ENCODE assay signal across 20 mouse cellular contexts in genomic region chr14:67170248-67170647, GRCm38 (mm10).
DNase-seq lines count a peak whose midpoint lies in the region; ATAC-seq and TF ChIP-seq lines count a peak whose summit lies in the region.
"Had no signal": no experiment of that assay in that cellular context is flagged by ENCODE, and none has a peak within 500 bp of the region (broad histone marks: within the 10 kb centered on the region; RNA-seq: fewer than 3 reads in every experiment).

No protein-coding gene starts in this region.

- H3K27me3 ChIP-seq in lung, embryonic 14.5 days (ENCODE audit: insufficient read depth, low read length), result no peaks in the 10 kb centered on the region
- no peaks in the 10 kb centered on the region for H3K27me3 ChIP-seq in limb, embryonic 14.5 days (ENCODE audit: control insufficient read depth, insufficient read depth, low read length)
- H3K27me3 ChIP-seq: embryonic facial prominence, embryonic 13.5 days; hindbrain, embryonic 12.5 days; liver, embryonic 13.5 days; midbrain, embryonic 13.5 days; neural tube, embryonic 13.5 days had no signal

- no peak for TF ChIP-seq CTCF in lung, embryonic 14.5 days (IDR thresholded peaks at IDR 0.05; ENCODE audit: low read depth)
- no peak for TF ChIP-seq CTCF in lung, adult 2 months (IDR thresholded peaks at IDR 0.05; ENCODE audit: insufficient read depth, low read length)

- no peak for TF ChIP-seq POLR2A in lung, adult 2 months (IDR thresholded peaks at IDR 0.05; ENCODE audit: borderline replicate concordance, extremely low read depth, low read depth, low read length)
- TF ChIP-seq POLR2A in limb, embryonic 14.5 days (IDR thresholded peaks at IDR 0.05; ENCODE audit: borderline replicate concordance, extremely low read depth, insufficient read depth, insufficient read length), result no peak

- H3K9ac ChIP-seq in lung, embryonic 14.5 days, result no peak overlapping the region
- H3K9ac ChIP-seq in limb, embryonic 14.5 days (ENCODE audit: low read depth, low read length, severe bottlenecking), result no peak overlapping the region
- H3K9ac ChIP-seq: embryonic facial prominence, embryonic 13.5 days; hindbrain, embryonic 12.5 days; liver, embryonic 13.5 days; midbrain, embryonic 13.5 days; neural tube, embryonic 13.5 days had no signal

- H3K4me1 ChIP-seq in lung, embryonic 14.5 days (ENCODE audit: insufficient read depth), result peaks cover 8% of the 10 kb centered on the region
- no peaks in the 10 kb centered on the region; the same call in 1 of the 2 replicates for H3K4me1 ChIP-seq in lung, adult 2 months (ENCODE audit: control insufficient read depth, insufficient read depth, low read length)
- peaks cover 18% of the 10 kb centered on the region for H3K4me1 ChIP-seq in limb, embryonic 14.5 days (ENCODE audit: control insufficient read depth, insufficient read depth, low read length)
- H3K4me1 ChIP-seq: hindbrain, embryonic 12.5 days; liver, embryonic 13.5 days; midbrain, embryonic 13.5 days; neural tube, embryonic 13.5 days had no signal

- ATAC-seq in lung, embryonic 14.5 days (ENCODE audit: insufficient read depth), result peak; percentile 91
- ATAC-seq in limb, embryonic 14.5 days (ENCODE audit: low FRiP score, low read depth), result no peak
- no peak for ATAC-seq in monocyte, adult 5-6 weeks (replicated peaks; ENCODE audit: insufficient number of reproducible peaks, low FRiP score, low TSS enrichment, poor library complexity, severe bottlenecking)
- ATAC-seq: forebrain, embryonic 14.5 days; intestine, embryonic 16.5 days; midbrain, embryonic 13.5 days had no signal

- peak; percentile 47 to 56 for DNase-seq in adrenal gland, adult (ENCODE audit: inconsistent age in 2 of 2, low spot score in 1 of 2)
- no peak for DNase-seq in adrenal gland, postnatal 14 days
- DNase-seq in lung, embryonic 14.5 days, result peak; percentile 91
- no peak for DNase-seq in lung, adult 2 months
- DNase-seq in limb, embryonic 14.5 days (ENCODE audit: low spot score), result peak; percentile 66
- no peak for DNase-seq in thymus, adult 18-20 months
- DNase-seq in heart, postnatal 4 days, result no peak
- DNase-seq: cerebellum, adult 11-12 months; liver, embryonic 13.5 days; retina, postnatal 1 day; spleen, adult 18-20 months had no signal

- no peaks in the 10 kb centered on the region for H3K36me3 ChIP-seq in lung, embryonic 14.5 days (ENCODE audit: insufficient read depth)
- H3K36me3 ChIP-seq in limb, embryonic 14.5 days (ENCODE audit: control insufficient read depth, insufficient read depth, low read length), result no peaks in the 10 kb centered on the region
- H3K36me3 ChIP-seq: embryonic facial prominence, embryonic 13.5 days; hindbrain, embryonic 12.5 days; liver, embryonic 13.5 days; midbrain, embryonic 13.5 days; neural tube, embryonic 13.5 days had no signal

- 3% methylated on average over 3 of the region's 3 CpGs for WGBS in lung, embryonic 14.5 days
- WGBS in lung, adult 2 months, result 24% methylated on average over 3 of the region's 3 CpGs
- WGBS in limb, embryonic 14.5 days, result 0% methylated on average over 3 of the region's 3 CpGs

- no peak overlapping the region for H3K4me3 ChIP-seq in lung, embryonic 14.5 days (ENCODE audit: low read depth, low read length)
- H3K4me3 ChIP-seq in lung, adult 2 months (replicated peaks; ENCODE audit: extremely low read depth, low read depth, low read length), result no peak overlapping the region
- H3K4me3 ChIP-seq in limb, embryonic 14.5 days (replicated peaks; ENCODE audit: low read length), result no peak overlapping the region
- H3K4me3 ChIP-seq: embryonic facial prominence, embryonic 13.5 days; hindbrain, embryonic 12.5 days; liver, embryonic 13.5 days; midbrain, embryonic 13.5 days; neural tube, embryonic 13.5 days had no signal

- peak overlapping the region; percentile 63; the same call in 1 of the 2 replicates for H3K27ac ChIP-seq in lung, embryonic 14.5 days (ENCODE audit: low read depth)
- H3K27ac ChIP-seq in limb, embryonic 14.5 days (replicated peaks; ENCODE audit: low read depth, low read length), result no peak overlapping the region
- H3K27ac ChIP-seq: embryonic facial prominence, embryonic 13.5 days; hindbrain, embryonic 12.5 days; liver, embryonic 13.5 days; midbrain, embryonic 13.5 days; neural tube, embryonic 13.5 days; stomach, postnatal 0 days had no signal

- H3K9me3 ChIP-seq in lung, embryonic 14.5 days (ENCODE audit: low read depth, low read length), result no peaks in the 10 kb centered on the region
- H3K9me3 ChIP-seq in limb, embryonic 14.5 days (ENCODE audit: control insufficient read depth, low read length), result no peaks in the 10 kb centered on the region
- H3K9me3 ChIP-seq: embryonic facial prominence, embryonic 13.5 days; hindbrain, embryonic 12.5 days; liver, embryonic 13.5 days; midbrain, embryonic 13.5 days; neural tube, embryonic 13.5 days had no signal

- no peak overlapping the region for H3K4me2 ChIP-seq in lung, embryonic 14.5 days
- no peak overlapping the region for H3K4me2 ChIP-seq in limb, embryonic 14.5 days (replicated peaks; ENCODE audit: low read depth, low read length, severe bottlenecking)
- H3K4me2 ChIP-seq: embryonic facial prominence, embryonic 13.5 days; heart, embryonic 11.5 days; hindbrain, embryonic 12.5 days; liver, embryonic 13.5 days; midbrain, embryonic 13.5 days; neural tube, embryonic 13.5 days had no signal

Comparison
In these comparisons a context has a peak if more than half of its experiments do, and no peak if none do; other contexts are left out.
1. DNase-seq: peak in adrenal gland, adult (2 of 2), lung, embryonic 14.5 days (single experiment) and limb, embryonic 14.5 days (single experiment); none in adrenal gland, postnatal 14 days (single experiment), lung, adult 2 months (single experiment), thymus, adult 18-20 months (0 of 2) and heart, postnatal 4 days (single experiment).